ENCODE assay signal across 8 mouse cellular contexts in genomic region chr1:135540270-135540669, GRCm38 (mm10).
DNase-seq lines count a peak whose midpoint lies in the region; ATAC-seq and TF ChIP-seq lines count a peak whose summit lies in the region.

No protein-coding gene starts in this region.

- peak; percentile 52 for ATAC-seq in activated CD4-positive, CD25-positive, alpha-beta regulatory T cell, adult 4 months
- ATAC-seq in common myeloid progenitor, adult 5-6 weeks (replicated peaks; ENCODE audit: low read depth, poor library complexity, severe bottlenecking), result peak; percentile 79
- peak; percentile 76 for ATAC-seq in hindbrain, postnatal 0 days

- peak; percentile 99 for TF ChIP-seq CTCF in hindbrain, postnatal 0 days (IDR thresholded peaks at IDR 0.05; ENCODE audit: low read depth)

- peak; percentile 72 to 75 for DNase-seq in gastrocnemius, adult 8-10 months (ENCODE audit: low spot score in 2 of 2)
- DNase-seq in hindbrain, postnatal 0 days (ENCODE audit: low spot score), result peak; percentile 93
- DNase-seq in left cerebral cortex, adult 11 months (ENCODE audit: low spot score), result peak; percentile 83
- DNase-seq in lung, postnatal 36 days, result peak; percentile 94
- DNase-seq in right cerebral cortex, adult 2 months (ENCODE audit: low spot score in 2 of 2), result peak; percentile 94
- DNase-seq in urinary bladder, postnatal 14 days (ENCODE audit: low spot score), result peak; percentile 91

- no peak overlapping the region for H3K4me3 ChIP-seq in hindbrain, postnatal 0 days (ENCODE audit: low read length)

- 24% methylated on average over 4 of the region's 4 CpGs for WGBS in hindbrain, postnatal 0 days

- H3K9me3 ChIP-seq in hindbrain, postnatal 0 days (ENCODE audit: low read length), result no peaks in the 10 kb centered on the region

- no peaks in the 10 kb centered on the region for H3K27me3 ChIP-seq in hindbrain, postnatal 0 days (ENCODE audit: insufficient read depth, low read length)

- peaks cover 16% of the 10 kb centered on the region; the same call in 1 of the 2 replicates for H3K4me1 ChIP-seq in hindbrain, postnatal 0 days (ENCODE audit: insufficient read depth, low read length)

- H3K27ac ChIP-seq in hindbrain, postnatal 0 days, result no peak overlapping the region

- H3K36me3 ChIP-seq in hindbrain, postnatal 0 days (ENCODE audit: insufficient read depth, low read length), result peaks cover 5% of the 10 kb centered on the region; the same call in 1 of the 2 replicates

- no peak overlapping the region for H3K9ac ChIP-seq in hindbrain, postnatal 0 days (replicated peaks; ENCODE audit: low read length)

- no peak overlapping the region for H3K4me2 ChIP-seq in hindbrain, postnatal 0 days (ENCODE audit: low read depth, low read length)
